Mouse (Mus musculus) forebrain, embryonic 11.5 days (tissue): ENCODE data around the gene Ezh1. TPM values are rescaled to one million over a fixed set of nuclear protein-coding genes. Genes with fewer than 3 reads are reported as not detected.

Source experiments
- ATAC-seq: fragments of 200-750 bp; cut with Nextera tagmentation; replicated peaks from 2 replicates; pipeline ENCODE4 v1.8.0; 2017; ENCODE audit warnings: moderate TSS enrichment; ENCODE audit not compliant: low FRiP score
- DNase-seq: peaks from one replicate; pipeline ENCODE4 v3.0.0-alpha.2; 2017; ENCODE audit warnings: low spot score
- H3K27ac ChIP-seq: fragments of 300-500 bp; sonication (generic); 2 replicates; pipeline ENCODE4 v1.5.1; 2014; ENCODE audit warnings: low read depth, low read length
- H3K27me3 ChIP-seq: fragments of 300-500 bp; sonication (generic); 2 replicates; pipeline ENCODE4 v1.6.1; 2014; ENCODE audit warnings: mild to moderate bottlenecking, low read length, mixed read lengths; ENCODE audit not compliant: control insufficient read depth, insufficient read depth
- H3K36me3 ChIP-seq: fragments of 300-500 bp; sonication (generic); 2 replicates; pipeline ENCODE4 v1.6.1; 2014; ENCODE audit warnings: mild to moderate bottlenecking, low read length, moderate library complexity, mixed read lengths; ENCODE audit not compliant: control insufficient read depth, insufficient read depth
- H3K4me1 ChIP-seq: fragments of 300-500 bp; sonication (generic); replicated peaks from 2 replicates; pipeline ENCODE4 v1.6.1; 2014; ENCODE audit warnings: low read length, mixed read lengths; ENCODE audit not compliant: control insufficient read depth, insufficient read depth
- H3K4me2 ChIP-seq: fragments of 300-500 bp; sonication (generic); 2 replicates; pipeline ENCODE4 v1.6.1; 2014; ENCODE audit warnings: low read depth, mild to moderate bottlenecking, low read length, moderate library complexity, mixed read lengths; ENCODE audit not compliant: severe bottlenecking
- H3K4me3 ChIP-seq: fragments of 300-500 bp; sonication (generic); 2 replicates; pipeline ENCODE4 v1.5.1; 2014; ENCODE audit warnings: low read depth, low read length
- H3K9ac ChIP-seq: fragments of 300-500 bp; sonication (generic); 2 replicates; pipeline ENCODE4 v1.6.1; 2014; ENCODE audit warnings: low read length
- H3K9me3 ChIP-seq: fragments of 300-500 bp; sonication (generic); 2 replicates; pipeline ENCODE4 v1.6.1; 2016; ENCODE audit warnings: low read length, mixed read lengths; ENCODE audit not compliant: control insufficient read depth
- WGBS: fragments of 180-500 bp; shearing (Covaris S2); extraction: QIAGEN DNeasy Blood & Tissue Kit; methylation state at CpG from one replicate; pipeline ENCODE4 v1.1.7; 2014; 5-methylcytosine and 5-hydroxymethylcytosine counted together
- polyA plus RNA-seq: library from polyadenylated mRNA; unstranded; fragments of >200 nt; fragmentation: Nextera tagmentation; extraction: Ambion mirVana; gene quantifications from 2 replicates; pipeline ENCODE4 v1.2.1, GENCODE M21; 2014

The Ezh1 gene
- polyA plus RNA-seq = 10.5 and 12.8 TPM in 2 replicates

GRCm38 (mm10) chr11:101226065-101226701 lies at the start of gene Ezh1:
TSS of gene Ezh1 (minus strand) at chr11:101226463.
- H3K4me1 ChIP-seq = no peaks in the 10 kb centered on the region; the same call in 1 of the 2 replicates
- H3K4me3 ChIP-seq = peak within 1 kb of the TSS; percentile 79
- no peaks in the 10 kb centered on the region for H3K36me3 ChIP-seq
- H3K27me3 ChIP-seq = no peaks in the 10 kb centered on the region
- DNase-seq = peak; percentile 90
- 2% methylated on average over 55 of the region's 56 CpGs for WGBS
- H3K9ac ChIP-seq = peak within 1 kb of the TSS; percentile 73
- peak within 1 kb of the TSS; percentile 98 for H3K4me2 ChIP-seq
- peak; percentile 84 for ATAC-seq
- H3K27ac ChIP-seq = no peak within 1 kb of the TSS
- H3K9me3 ChIP-seq = no peaks in the 10 kb centered on the region

- DNase-seq (no peak), ATAC-seq (no peak)
- Histone ChIP-seq H3K4me2 (no peak overlapping the region), H3K9ac (no peak overlapping the region), H3K27me3 (peaks cover under 1% of the 10 kb centered on the region; the same call in 1 of the 2 replicates), H3K27ac (no peak overlapping the region), H3K36me3 (no peaks in the 10 kb centered on the region; the same call in 1 of the 2 replicates), H3K4me1 (peaks cover 9% of the 10 kb centered on the region), H3K9me3 (no peaks in the 10 kb centered on the region), H3K4me3 (no peak overlapping the region)
- WGBS = 78% methylated on average over 4 of the region's 4 CpGs
Measured at GRCm38 (mm10) chr11:101275309-101275708, 49.0 kb upstream of the Ezh1 start.

DNA sequence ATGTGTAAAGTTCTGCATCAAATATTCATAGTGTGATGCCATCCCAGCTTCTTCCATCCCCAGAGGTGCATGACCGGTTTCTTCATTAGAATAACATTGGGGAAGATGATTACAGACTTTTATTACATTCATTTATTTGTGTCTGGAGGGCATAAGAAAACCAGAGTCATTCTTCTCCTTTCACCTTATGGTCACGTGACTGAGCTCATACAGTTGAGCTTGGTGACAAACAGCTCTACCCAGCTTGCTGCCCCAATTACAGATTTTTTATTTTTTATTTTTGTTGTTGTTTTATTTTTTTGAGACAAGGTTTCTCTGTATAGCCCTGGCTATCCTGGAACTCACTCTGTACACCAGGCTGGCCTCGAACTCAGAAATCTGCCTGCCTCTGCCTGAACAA lies 46.2 kb upstream of the Ezh1 start:
- 92% methylated on average over 3 of the region's 3 CpGs for WGBS
- ATAC-seq = no peak

GRCm38 (mm10) chr11:101269577-101270116 lies 43.4 kb upstream of the Ezh1 start:
- Histone ChIP-seq H3K4me1 (peaks cover 5% of the 10 kb centered on the region), H3K27me3 (peaks cover 8% of the 10 kb centered on the region), H3K36me3 (no peaks in the 10 kb centered on the region), H3K9ac (no peak overlapping the region), H3K9me3 (no peaks in the 10 kb centered on the region), H3K4me2 (no peak overlapping the region), H3K27ac (no peak overlapping the region), H3K4me3 (no peak overlapping the region)
- 32% methylated on average over 10 of the region's 10 CpGs for WGBS
- DNase-seq = peak; percentile 57
- no peak for ATAC-seq

More for the DNA sequence above, 46.2 kb upstream of the Ezh1 start:
- DNase-seq = no peak
- Histone ChIP-seq H3K9me3 (no peaks in the 10 kb centered on the region), H3K4me3 (no peak overlapping the region), H3K9ac (no peak overlapping the region), H3K36me3 (no peaks in the 10 kb centered on the region; the same call in 1 of the 2 replicates), H3K4me1 (peaks cover 3% of the 10 kb centered on the region; the same call in 1 of the 2 replicates), H3K27me3 (no peaks in the 10 kb centered on the region), H3K27ac (no peak overlapping the region), H3K4me2 (no peak overlapping the region)

DNA sequence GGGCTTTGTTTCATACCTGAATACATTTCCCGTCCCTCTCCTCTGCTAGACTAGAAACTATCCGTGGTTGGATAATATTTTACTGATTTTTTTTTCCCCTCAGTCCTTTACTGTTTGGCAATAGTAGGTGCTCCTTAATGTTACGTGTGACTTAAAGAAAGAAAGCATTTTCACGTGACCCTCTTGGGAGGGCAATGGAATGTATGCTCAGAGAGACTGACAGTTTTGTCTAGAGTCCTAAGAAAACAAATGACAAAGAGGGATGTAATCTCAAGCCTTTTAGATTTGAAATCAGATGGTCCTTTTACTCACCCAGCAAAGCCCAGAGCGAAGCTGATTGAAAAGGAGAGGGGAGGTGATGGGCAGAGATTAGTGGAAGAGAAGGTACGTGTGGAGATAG lies 39.6 kb upstream of the Ezh1 start:
- no peak overlapping the region for H3K4me2 ChIP-seq
- WGBS = 15% methylated on average over 6 of the region's 6 CpGs

DNA sequence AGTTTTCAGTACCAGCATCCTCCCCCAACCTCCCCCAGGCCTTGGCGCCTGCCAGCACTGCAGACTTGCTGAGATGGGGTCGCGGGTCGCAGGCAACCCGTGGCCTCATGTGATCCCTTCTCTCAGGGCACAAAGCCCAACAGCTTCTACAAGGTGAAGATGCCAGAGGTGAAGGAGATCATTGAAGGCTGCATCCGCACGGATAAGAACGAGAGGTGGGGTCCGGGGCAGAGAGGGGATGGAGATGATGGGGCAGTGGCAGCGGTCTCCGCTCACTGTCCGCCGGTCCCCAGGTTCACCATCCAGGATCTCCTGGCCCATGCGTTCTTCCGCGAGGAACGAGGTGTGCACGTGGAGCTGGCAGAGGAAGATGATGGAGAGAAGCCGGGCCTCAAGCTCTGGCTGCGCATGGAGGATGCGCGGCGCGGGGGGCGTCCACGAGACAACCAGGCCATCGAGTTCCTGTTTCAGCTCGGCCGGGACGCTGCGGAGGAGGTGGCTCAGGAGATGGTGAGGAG lies 38.8 kb upstream of the Ezh1 start:
- Histone ChIP-seq H3K27ac (no peak overlapping the region), H3K4me2 (peak overlapping the region; percentile 40), H3K4me1 (peaks cover 26% of the 10 kb centered on the region), H3K27me3 (peaks cover 35% of the 10 kb centered on the region), H3K4me3 (peak overlapping the region; percentile 15), H3K36me3 (no peaks in the 10 kb centered on the region), H3K9me3 (no peaks in the 10 kb centered on the region), H3K9ac (peak overlapping the region; percentile 2)
- 2% methylated on average over 31 of the region's 31 CpGs for WGBS
- DNase-seq (peak; percentile 67), ATAC-seq (no peak)

More for the DNA sequence above, 39.6 kb upstream of the Ezh1 start:
- H3K27me3 ChIP-seq = peaks cover 35% of the 10 kb centered on the region
- no peaks in the 10 kb centered on the region for H3K9me3 ChIP-seq
- no peak overlapping the region for H3K27ac ChIP-seq
- no peak overlapping the region for H3K4me3 ChIP-seq
- ATAC-seq (no peak), DNase-seq (no peak)
- no peaks in the 10 kb centered on the region for H3K36me3 ChIP-seq
- peaks cover 20% of the 10 kb centered on the region for H3K4me1 ChIP-seq
- H3K9ac ChIP-seq = no peak overlapping the region

DNA sequence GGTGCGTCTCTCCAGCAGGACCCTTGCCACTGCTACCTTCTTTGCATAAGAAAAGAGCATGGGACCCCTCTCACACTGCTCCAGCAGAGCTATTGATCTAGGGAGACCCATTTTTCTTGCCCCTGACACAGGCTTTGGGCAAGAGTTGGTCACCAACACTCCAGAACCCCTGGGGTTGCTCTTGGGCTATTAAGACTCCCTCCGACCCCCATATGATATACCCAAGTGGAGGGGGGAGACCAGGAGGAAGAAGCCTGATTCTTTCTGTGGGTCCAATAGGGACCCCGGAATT lies 37.7 kb upstream of the Ezh1 start:
- 11% methylated on average over 3 of the region's 3 CpGs for WGBS
- no peak overlapping the region for H3K4me2 ChIP-seq
- no peak for ATAC-seq
- no peak overlapping the region for H3K4me3 ChIP-seq
- H3K36me3 ChIP-seq = no peaks in the 10 kb centered on the region
- no peak overlapping the region for H3K27ac ChIP-seq
- H3K27me3 ChIP-seq = peaks cover 35% of the 10 kb centered on the region
- no peaks in the 10 kb centered on the region for H3K9me3 ChIP-seq
- H3K4me1 ChIP-seq = peaks cover 32% of the 10 kb centered on the region
- H3K9ac ChIP-seq = no peak overlapping the region
- DNase-seq = no peak

- peaks cover 35% of the 10 kb centered on the region for H3K27me3 ChIP-seq
- DNase-seq = peak; percentile 55
Measured at GRCm38 (mm10) chr11:101263138-101263988, 37.1 kb upstream of the Ezh1 start.

More at GRCm38 (mm10) chr11:101263138-101263988, 37.1 kb upstream of the Ezh1 start:
- 2% methylated on average over 32 of the region's 32 CpGs for WGBS
- Histone ChIP-seq H3K4me1 (peaks cover 32% of the 10 kb centered on the region), H3K9me3 (no peaks in the 10 kb centered on the region), H3K36me3 (no peaks in the 10 kb centered on the region), H3K4me3 (no peak overlapping the region; the same call in 1 of the 2 replicates), H3K4me2 (no peak overlapping the region; the same call in 1 of the 2 replicates), H3K9ac (no peak overlapping the region), H3K27ac (no peak overlapping the region)
- no peak for ATAC-seq
